Mouse (Mus musculus): ENCODE results near the gene Aldh3b2.

Gene Aldh3b2

GRCm38 (mm10) chr19:3972229-3972628 is at the start of gene Aldh3b2:
Gene Aldh3b2 (plus strand): TSS chr19:3972328.
- no peak for DNase-seq

- no peak for DNase-seq
These were observed 49.3 kb upstream of the Aldh3b2 start for GRCm38 (mm10) chr19:3922661-3923371.

- DNase-seq = no peak
These were observed 48.5 kb upstream of the Aldh3b2 start for GRCm38 (mm10) chr19:3923586-3923985.

GRCm38 (mm10) chr19:3924190-3924589 is 47.9 kb upstream of the Aldh3b2 start:
- no peak for DNase-seq

- no peak for DNase-seq
These were observed 47.3 kb upstream of the Aldh3b2 start for GRCm38 (mm10) chr19:3924868-3925267.

GRCm38 (mm10) chr19:3925859-3926258 is 46.3 kb upstream of the Aldh3b2 start:
- no peak for DNase-seq

GRCm38 (mm10) chr19:3926279-3926678 is 45.8 kb upstream of the Aldh3b2 start:
- peak; percentile 57 for DNase-seq

GRCm38 (mm10) chr19:3926685-3927084 is 45.4 kb upstream of the Aldh3b2 start:
- DNase-seq = no peak

- no peak for DNase-seq
These were observed 44.1 kb upstream of the Aldh3b2 start for GRCm38 (mm10) chr19:3927989-3928388.

- DNase-seq = no peak
These were observed 43.3 kb upstream of the Aldh3b2 start for GRCm38 (mm10) chr19:3928779-3929178.

- peak; percentile 93 for DNase-seq
These were observed 42.8 kb upstream of the Aldh3b2 start, which contains the start of gene Aldh3b1 for GRCm38 (mm10) chr19:3929211-3929941. Gene Aldh3b1 (minus strand): TSS chr19:3929808.

GRCm38 (mm10) chr19:3930262-3931057 is 41.7 kb upstream of the Aldh3b2 start:
- no peak for DNase-seq

GRCm38 (mm10) chr19:3931716-3932115 is 40.4 kb upstream of the Aldh3b2 start:
- DNase-seq = no peak

GRCm38 (mm10) chr19:3935032-3935895 is 36.9 kb upstream of the Aldh3b2 start, which contains the start of gene Unc93b1:
Gene Unc93b1 (plus strand): TSS chr19:3935186.
- no peak for DNase-seq

- DNase-seq = peak; percentile 52
These were observed 36.0 kb upstream of the Aldh3b2 start for GRCm38 (mm10) chr19:3935896-3936850.

- no peak for DNase-seq
These were observed 29.8 kb upstream of the Aldh3b2 start for GRCm38 (mm10) chr19:3942315-3942714.

- DNase-seq = no peak
These were observed 29.0 kb upstream of the Aldh3b2 start for GRCm38 (mm10) chr19:3942986-3943735.

GRCm38 (mm10) chr19:3945872-3946564 is 26.1 kb upstream of the Aldh3b2 start:
- no peak for DNase-seq

- DNase-seq = peak; percentile 65
These were observed 25.4 kb upstream of the Aldh3b2 start for GRCm38 (mm10) chr19:3946715-3947114.

GRCm38 (mm10) chr19:3947813-3948212 is 24.3 kb upstream of the Aldh3b2 start:
- DNase-seq = no peak

All from cerebellum, adult 9-10 months (tissue).